Mouse (Mus musculus) natural killer cell, adult 2 months (primary cell): ENCODE data around the gene Exo1.

Experiments
- DNase-seq, 2 experiments: peaks; one replicate each; pipeline ENCODE4 v3.0.0; 2022; ENCODE audit warnings: low spot score in 2 of 2

The Exo1 gene

GRCm38 (mm10) chr1:175950851-175951250 lies 70.5 kb downstream of the Exo1 start:
- DNase-seq = no peak

DNA sequence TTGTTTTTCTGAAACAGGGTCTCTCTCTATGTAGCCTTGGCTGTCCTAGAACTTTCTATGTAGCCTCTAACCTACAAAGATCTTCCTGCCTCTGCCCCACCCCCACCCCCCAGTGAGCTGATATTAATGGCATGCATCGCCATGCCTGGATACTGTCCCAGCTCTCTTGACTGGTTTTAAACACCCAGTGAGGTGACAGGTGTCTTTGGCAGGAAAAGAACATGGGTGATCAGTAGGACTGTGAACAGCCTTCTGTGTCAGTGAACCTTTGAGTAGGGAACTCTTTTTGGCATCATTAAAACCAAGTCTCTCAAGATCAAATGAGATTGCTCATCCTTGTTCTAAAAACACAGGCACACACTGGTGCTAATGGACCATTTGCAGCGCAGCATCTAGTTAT lies 81.4 kb downstream of the Exo1 start:
- no peak for DNase-seq
